Mouse (Mus musculus) CD8-positive naive resting alpha-beta T cell, adult 2 months (primary cell): ENCODE data around the gene Ier3.
A peak's percentile ranks its signal among the peaks of the same experiment; 100 is the strongest.

Experiments used
- DNase-seq, 2 experiments: peaks; one replicate each; pipeline ENCODE4 v3.0.0; 2022; ENCODE audit warnings: low read depth in 2 of 2, low spot score in 2 of 2

Ier3 gene

DNA sequence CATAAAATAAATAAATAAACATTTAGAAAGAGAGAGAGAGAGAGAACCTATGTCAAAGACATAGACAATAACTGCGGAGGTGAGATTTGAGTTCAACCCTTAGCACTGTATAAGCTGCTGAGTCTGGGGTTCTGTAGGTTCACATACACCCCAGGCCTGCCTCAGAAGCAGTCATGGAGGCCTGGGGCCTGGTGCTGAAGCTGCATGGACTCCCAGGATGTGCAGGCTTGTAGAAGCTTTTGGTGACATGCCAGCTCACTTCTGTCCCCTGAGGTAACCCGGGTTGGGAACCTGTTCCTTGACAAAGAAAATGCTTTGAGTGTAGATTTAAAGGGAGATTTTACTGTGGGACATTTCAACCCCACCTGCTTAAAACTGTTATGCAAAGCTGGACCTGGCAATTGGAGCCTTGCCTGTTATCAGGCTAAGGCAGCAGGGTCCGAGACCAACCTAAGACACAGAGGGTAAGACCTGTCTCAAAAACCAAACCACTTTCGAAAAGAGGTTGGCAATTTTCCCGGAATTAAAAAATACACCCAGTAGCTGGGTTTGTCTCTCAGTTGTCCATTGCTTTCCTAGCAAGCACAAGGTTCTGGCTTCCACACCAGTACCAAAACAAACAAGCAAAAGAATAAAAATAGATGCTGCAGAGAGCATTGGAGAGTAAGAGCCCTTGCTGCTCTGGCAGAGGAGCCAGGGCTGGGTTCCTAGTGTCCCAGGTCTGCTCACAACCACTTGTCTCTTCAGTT is 10.4 kb upstream of the Ier3 start:
- no peak for DNase-seq

- DNase-seq = no peak
Measured at GRCm38 (mm10) chr17:35812307-35812706, 9.2 kb upstream of the Ier3 start.

DNA sequence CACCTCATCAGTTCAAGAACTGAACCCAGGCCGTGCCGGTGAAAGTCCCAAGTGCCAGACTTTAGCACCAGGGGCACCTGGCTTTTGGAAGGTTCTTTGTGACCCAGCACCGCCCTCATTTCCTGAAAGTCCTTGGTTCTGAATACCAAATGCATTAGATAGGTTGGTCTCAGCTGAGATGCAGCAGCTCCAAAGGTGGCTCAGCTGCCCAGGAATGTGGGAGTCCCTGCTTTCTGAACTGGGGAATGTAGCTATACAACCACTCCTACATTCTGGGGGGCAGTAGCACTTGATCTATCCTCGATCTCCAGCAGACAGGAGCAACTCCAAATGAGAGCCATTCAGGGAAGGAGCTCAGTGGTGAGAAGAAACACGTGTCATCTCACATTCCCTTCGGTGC is 8.7 kb upstream of the Ier3 start:
- DNase-seq = no peak

GRCm38 (mm10) chr17:35813245-35813647 is 8.2 kb upstream of the Ier3 start:
- DNase-seq = peak in 1 of 2 experiments; percentile 15

DNA sequence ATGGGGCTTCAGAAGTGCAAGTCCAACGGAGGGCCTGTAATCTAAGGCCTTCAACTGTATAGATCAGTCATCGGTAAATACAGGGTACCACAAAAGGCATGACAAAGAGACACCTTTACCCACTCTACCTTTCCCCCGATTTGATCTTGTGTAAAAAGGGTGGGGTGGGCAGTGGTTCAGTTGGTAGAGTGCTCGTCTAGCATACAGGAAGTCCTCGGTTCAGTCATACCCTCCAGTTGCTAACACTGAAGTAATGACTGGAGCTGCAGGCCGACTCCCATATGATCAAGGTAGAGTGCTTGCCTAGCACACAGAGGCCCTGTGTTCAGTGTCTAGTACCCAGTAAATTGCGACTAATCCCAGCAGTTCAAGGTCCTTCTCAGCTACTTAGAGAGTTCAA is 7.8 kb upstream of the Ier3 start:
- DNase-seq = peak; percentile 53 to 58

DNA sequence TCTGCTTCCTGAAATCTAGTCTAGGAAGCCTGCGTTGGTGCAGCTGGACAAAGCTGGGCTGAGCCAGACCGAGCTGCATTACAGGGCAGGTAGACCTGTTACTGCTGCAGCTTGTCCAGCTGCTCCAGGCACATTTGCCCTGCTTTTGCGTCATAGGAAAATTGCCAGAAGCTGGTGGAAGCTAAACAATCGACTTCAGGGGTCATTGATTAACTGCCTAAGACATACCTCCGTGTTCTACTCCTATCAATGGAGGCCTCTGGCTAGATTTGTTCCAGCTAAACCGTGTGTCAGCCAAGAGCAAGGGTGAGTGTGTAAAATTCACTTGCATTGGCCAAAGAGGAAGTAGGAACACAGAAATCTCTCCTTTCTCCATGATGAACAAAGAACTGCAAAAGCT is 6.8 kb upstream of the Ier3 start:
- DNase-seq = no peak

DNA sequence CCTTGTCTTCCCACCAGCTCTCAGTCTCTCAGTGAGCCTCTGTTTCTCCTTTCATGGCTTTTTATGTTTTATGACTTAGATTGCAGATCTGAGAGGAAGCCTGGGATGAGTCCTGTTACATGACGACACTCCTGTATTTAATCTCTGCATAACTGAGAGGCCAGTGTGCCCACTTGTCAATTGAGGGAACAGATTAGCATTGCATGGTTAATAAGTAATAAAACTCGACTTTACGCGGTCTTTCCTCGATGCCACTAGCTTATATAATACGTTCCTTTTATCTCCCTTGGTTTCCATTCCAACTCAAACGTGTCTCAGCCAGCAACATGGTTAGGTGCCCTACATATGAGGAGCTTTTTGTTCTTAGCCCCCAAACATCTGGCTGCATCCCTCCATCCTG is 5.6 kb upstream of the Ier3 start:
- DNase-seq = no peak

GRCm38 (mm10) chr17:35816686-35817085 is 4.8 kb upstream of the Ier3 start:
- DNase-seq = no peak

DNA sequence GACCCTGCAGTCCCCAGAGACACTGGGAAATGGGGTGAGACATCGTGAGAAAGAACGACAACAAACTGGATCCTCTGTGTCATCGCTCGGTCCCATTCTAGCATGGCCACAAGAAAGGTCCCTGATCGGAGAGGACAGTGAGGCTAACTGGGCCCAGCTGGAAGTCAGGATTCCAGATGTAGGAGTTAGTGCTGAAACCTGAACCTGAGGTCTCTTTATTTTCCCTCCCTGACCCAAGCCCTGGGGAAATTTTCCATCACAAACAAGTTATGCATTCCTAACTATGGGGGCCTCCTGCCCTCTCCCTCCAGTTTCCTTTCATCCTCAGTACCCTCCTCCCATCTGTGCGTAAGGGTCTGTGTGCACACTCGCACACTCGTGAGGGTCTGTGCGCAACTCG is 4.3 kb upstream of the Ier3 start:
- DNase-seq = no peak

DNA sequence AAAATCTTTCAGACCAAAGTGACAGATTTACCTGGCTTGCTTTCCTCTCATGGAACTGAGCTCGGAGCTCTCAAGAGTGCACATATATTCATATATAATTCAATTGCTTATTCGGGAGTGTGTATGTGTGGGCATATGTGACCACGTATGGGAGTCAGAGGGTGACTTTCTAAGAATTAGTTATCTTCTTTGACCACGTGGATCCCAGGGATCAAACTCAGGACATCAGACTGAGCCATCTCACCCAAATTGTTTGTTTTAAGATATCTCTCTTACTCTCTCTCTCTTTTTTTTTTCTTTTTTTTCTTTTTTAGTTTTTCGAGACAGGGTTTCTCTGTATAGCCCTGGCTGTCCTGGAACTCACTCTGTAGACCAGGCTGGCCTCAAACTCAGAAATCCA is 1.4 kb upstream of the Ier3 start:
- no peak for DNase-seq

DNA sequence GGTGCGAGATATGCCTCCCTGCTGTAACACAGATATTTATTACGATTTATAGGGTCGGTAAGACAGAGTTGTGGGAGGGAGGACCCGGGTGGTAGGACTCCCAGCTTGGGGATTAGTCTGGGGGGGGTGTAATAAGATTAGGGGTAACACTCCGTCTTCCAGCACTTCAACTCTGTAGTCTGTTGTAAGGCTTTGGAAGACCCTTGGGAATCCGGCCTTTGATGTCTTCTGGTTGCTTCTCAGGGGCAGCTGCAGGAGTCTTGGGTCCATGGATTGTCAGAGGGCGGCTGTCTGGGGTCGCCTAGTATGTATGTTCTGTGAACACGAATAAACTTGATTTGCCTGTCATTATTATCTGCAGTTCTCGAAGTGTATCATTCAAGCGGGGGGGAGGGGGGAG is 1.1 kb downstream of the Ier3 start:
- no peak for DNase-seq

DNA sequence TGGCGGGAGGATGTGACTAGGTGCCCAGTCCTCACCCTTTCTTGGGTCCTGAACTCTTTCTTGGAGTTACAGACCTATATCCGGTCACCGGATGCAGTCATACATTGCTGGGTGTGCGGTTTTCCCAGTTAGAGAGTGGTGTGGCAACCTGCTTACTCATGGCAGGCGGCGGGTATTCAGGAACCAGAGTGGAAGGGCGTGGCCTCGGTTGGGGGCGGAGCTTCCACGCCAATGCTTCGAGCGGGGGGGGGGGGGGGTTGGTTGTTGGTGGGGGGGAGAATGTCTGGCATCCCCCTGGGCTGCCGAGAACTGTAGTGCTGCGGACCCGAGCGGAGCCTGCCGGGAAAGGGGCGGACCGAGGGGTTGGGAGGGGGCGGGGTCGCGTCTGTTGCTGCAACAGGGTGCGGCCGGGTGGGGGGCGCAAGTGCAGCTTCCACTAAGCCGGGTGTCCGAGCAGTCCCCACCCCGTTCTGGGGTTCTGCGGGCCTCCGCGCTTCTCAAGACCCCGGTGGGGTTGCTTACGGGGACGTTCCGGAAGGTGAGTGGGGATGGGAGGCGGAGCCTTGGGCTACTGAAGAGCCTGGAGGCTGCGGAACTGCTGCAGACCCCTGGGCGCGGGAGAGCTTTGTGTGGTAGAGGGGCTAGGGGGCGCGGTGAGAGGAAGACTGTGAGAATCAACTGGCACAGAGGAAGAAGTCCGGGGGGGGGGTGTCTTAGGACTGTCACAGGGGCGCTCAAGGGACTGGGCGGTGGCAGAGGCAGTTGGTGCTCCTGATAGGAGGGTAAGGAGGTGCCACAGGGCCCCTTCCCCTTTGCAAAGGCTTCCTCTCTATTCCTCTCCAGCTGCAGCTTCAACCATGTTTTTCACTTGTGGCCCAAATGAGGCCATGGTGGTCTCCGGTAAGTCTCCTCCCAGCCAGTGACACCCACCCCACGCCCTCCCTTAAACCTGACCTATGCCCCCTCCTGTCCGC is 1.8 kb downstream of the Ier3 start, which contains the start of gene Flot1:
Gene Flot1, plus strand, starts transcription at position 267 of the 974 bp plus-strand sequence.
- DNase-seq = peak; percentile 66 to 67

DNA sequence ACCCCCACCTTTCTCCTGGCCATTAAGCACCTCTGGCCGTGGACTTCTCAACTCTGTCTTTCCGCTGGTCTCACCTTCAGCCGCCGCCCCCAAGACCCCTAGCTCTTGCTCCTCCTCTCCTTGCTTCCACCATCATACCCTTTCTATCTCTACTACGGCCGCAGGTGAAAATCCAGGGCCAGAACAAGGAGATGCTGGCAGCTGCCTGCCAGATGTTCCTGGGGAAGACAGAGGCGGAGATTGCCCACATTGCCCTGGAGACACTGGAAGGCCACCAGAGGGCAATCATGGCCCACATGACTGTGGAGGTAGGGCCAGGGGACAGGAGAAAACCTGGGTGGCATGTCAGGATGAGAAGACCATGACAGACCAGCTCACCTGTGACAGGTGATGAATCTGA is 2.9 kb downstream of the Ier3 start:
- DNase-seq = no peak

DNA sequence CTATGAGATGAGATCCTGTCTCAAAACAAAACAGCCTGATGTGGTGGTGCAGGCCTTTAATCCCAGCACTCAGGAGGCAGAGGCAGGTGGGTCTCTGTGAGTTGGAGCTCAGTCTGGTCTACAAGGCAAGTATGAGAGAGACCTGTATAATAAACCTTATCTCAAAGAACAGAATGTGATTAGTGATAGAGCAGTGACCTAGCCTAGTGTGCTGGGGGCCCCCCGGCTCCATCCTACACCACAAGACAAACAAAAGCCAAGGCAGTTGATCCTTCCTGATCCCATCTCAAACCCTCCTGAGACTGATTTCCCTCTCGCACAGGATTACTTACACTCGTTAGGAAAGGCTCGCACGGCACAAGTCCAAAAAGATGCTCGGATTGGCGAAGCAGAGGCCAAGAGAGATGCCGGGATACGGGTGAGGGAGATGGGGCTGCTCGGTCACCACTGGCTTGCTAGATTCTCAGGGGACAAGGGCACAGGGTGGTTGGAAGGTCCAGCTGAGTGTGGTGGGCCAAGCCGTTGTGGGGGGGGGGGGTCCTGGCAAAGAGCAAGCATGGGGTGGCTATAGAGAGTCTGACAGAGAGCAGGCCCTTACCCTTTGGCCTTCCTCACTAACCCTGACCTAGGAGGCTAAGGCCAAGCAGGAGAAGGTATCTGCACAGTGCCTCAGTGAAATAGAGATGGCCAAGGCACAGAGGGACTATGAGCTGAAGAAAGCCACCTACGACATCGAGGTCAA is 3.8 kb downstream of the Ier3 start:
- DNase-seq = no peak

DNA sequence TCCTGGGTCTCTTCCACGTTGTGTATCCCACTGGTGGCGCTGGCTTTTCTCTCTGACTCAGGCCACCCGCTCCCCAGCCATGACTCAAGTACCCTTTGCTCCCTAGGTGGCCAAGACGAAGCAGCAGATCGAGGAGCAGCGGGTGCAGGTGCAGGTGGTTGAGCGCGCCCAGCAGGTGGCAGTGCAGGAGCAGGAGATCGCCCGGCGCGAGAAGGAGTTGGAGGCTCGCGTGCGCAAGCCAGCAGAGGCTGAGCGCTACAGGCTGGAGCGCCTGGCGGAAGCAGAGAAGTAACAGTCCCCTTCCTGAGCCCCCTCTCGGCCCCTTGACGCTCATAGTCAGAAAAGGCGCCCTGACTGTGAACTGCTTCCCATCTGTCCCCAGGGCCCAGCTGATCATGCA is 8.3 kb downstream of the Ier3 start:
- DNase-seq = peak; percentile 87 to 88

DNA sequence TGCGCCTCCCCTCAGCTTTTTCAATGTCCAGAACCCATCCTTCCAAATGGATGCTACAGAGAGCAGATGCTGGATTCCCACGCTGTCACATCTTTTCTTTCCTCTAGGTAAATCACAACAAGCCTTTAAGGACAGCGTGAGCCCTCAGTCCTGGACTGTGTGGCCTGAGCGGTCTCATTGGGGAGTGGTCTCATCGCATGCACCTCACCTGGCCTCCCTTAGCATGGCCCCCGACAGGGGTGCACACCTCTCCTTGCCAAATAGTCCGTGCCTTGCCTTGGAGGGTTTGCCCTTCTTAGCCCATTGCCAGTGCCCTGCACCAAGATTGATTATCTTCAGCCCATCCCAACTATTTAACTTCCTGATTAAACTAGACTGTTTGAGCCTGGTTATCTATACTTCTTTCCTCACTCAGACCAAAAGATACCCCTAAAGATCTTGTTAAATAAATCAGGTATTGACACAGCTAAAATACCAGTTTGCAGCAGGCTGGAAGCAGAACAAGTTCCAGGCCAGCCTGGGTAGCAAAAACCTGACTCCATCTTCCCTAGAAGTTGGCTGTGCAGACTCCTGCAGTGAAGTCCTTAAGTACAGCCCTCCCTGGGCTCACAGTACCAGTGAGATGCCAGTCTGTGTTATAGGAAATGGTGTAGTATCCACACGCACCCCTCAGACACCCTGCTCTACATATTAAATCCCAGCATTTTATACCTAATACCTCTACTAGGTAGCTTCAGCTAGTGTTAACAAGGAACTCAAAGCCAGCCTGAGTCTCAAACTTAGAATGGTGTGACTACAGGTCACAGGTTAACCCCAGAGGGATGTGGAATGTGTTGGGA is 11.1 kb downstream of the Ier3 start:
- DNase-seq = no peak

DNA sequence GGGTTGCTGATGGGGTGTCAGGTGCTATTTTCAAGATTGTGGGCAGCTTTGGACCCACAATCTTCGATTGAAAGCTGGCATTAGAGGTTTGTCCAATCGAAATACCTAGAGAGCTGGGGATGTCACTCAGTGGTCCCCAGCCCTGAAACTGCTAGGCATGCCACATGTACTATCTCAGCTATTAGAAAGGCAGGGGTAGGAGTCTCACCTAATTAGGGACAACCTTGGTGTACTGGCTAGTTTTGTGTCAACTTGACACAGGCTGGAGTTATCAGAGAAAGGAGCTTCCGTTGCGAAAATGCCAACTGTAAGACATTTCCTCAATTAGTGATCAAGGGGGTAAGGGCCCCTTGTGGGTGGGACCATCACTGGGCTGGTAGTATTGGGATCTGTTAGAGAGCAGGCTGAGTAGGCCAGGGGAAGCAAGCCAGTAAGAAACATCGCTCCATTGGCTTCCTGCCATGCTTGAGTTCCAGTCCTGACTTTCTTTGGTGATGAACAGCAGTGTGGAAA is 11.8 kb downstream of the Ier3 start:
- no peak for DNase-seq

- DNase-seq = no peak
Measured at GRCm38 (mm10) chr17:35833894-35834293, 12.4 kb downstream of the Ier3 start.

GRCm38 (mm10) chr17:35834696-35835422 is 13.4 kb downstream of the Ier3 start:
- DNase-seq = no peak
